Mouse (Mus musculus) forebrain, embryonic 16.5 days (tissue): ENCODE results near the gene Armc5. TPM values are rescaled to one million over a fixed set of nuclear protein-coding genes. Genes with fewer than 3 reads are reported as not detected.

Experiments
- ATAC-seq: fragments of 200-750 bp; cut with Nextera tagmentation; 2 replicates; pipeline ENCODE4 v1.8.0; 2017; ENCODE audit warnings: mild to moderate bottlenecking, moderate library complexity
- H3K27ac ChIP-seq: fragments of 300-500 bp; sonication (generic); 2 replicates; pipeline ENCODE4 v1.5.1; 2014; ENCODE audit warnings: low read length, control low read depth
- H3K27me3 ChIP-seq: fragments of 300-500 bp; sonication (generic); replicated peaks from 2 replicates; pipeline ENCODE4 v1.6.1; 2014; ENCODE audit warnings: low read length; ENCODE audit not compliant: control insufficient read depth, insufficient read depth
- H3K36me3 ChIP-seq: fragments of 300-500 bp; sonication (generic); 2 replicates; pipeline ENCODE4 v1.6.1; 2014; ENCODE audit not compliant: control insufficient read depth, insufficient read depth
- H3K4me1 ChIP-seq: fragments of 300-500 bp; sonication (generic); replicated peaks from 2 replicates; pipeline ENCODE4 v1.6.1; 2014; ENCODE audit warnings: low read length; ENCODE audit not compliant: control insufficient read depth, insufficient read depth
- H3K4me2 ChIP-seq: fragments of 300-500 bp; sonication (generic); 2 replicates; pipeline ENCODE4 v1.6.1; 2014; ENCODE audit warnings: mild to moderate bottlenecking, low read length, control low read depth
- H3K4me3 ChIP-seq: fragments of 300-500 bp; sonication (generic); replicated peaks from 2 replicates; pipeline ENCODE4 v1.5.1; 2014; ENCODE audit warnings: mild to moderate bottlenecking, low read length, control low read depth
- H3K9ac ChIP-seq: fragments of 300-500 bp; sonication (generic); replicated peaks from 2 replicates; pipeline ENCODE4 v1.6.1; 2014; ENCODE audit warnings: low read depth, low read length, control low read depth
- H3K9me3 ChIP-seq: fragments of 300-500 bp; sonication (generic); 2 replicates; pipeline ENCODE4 v1.6.1; 2016; ENCODE audit warnings: low read length; ENCODE audit not compliant: control insufficient read depth
- WGBS: fragments of 180-500 bp; shearing (Covaris S2); extraction: QIAGEN DNeasy Blood & Tissue Kit; methylation state at CpG from one replicate; pipeline ENCODE4 v1.1.7; 2014; 5-methylcytosine and 5-hydroxymethylcytosine counted together
- polyA plus RNA-seq: library from polyadenylated mRNA; unstranded; fragments of >200 nt; fragmentation: Nextera tagmentation; extraction: Ambion mirVana; gene quantifications from 2 replicates; pipeline ENCODE4 v1.2.1, GENCODE M21; 2015

The Armc5 gene
- polyA plus RNA-seq, 1 experiment from 2014 or later: 10.4 TPM

- ATAC-seq: no peak
- Histone ChIP-seq H3K4me2 (no peak overlapping the region), H3K9me3 (no peaks in the 10 kb centered on the region), H3K9ac (no peak overlapping the region), H3K4me3 (no peak overlapping the region), H3K27me3 (no peaks in the 10 kb centered on the region), H3K27ac (no peak overlapping the region), H3K4me1 (no peaks in the 10 kb centered on the region), H3K36me3 (peaks cover 5% of the 10 kb centered on the region)
- WGBS: 94% methylated on average over 8 of the region's 9 CpGs
Measured at GRCm38 (mm10) chr7:128271496-128271895, 34.4 kb downstream of the Armc5 start.

- ATAC-seq: no peak
- Histone ChIP-seq H3K27me3 (no peaks in the 10 kb centered on the region), H3K4me3 (no peak overlapping the region), H3K4me1 (no peaks in the 10 kb centered on the region), H3K4me2 (no peak overlapping the region), H3K9ac (no peak overlapping the region), H3K36me3 (peaks cover 7% of the 10 kb centered on the region), H3K9me3 (no peaks in the 10 kb centered on the region), H3K27ac (no peak overlapping the region)
- 93% methylated on average over 6 of the region's 6 CpGs for WGBS
Measured at GRCm38 (mm10) chr7:128276051-128276450, 38.9 kb downstream of the Armc5 start.

GRCm38 (mm10) chr7:128279750-128280149, 42.6 kb downstream of the Armc5 start:
- ATAC-seq: no peak
- no peak overlapping the region for H3K4me2 ChIP-seq

GRCm38 (mm10) chr7:128281765-128282164, 44.6 kb downstream of the Armc5 start:
- no peaks in the 10 kb centered on the region for H3K9me3 ChIP-seq
- no peak overlapping the region for H3K4me3 ChIP-seq
- 0 out of 2 replicates have a peak, but pooled peaks cover 2% of the 10 kb centered on the region for H3K36me3 ChIP-seq
- H3K4me1 ChIP-seq: no peaks in the 10 kb centered on the region
- 85% methylated on average over 11 of the region's 11 CpGs for WGBS
- ATAC-seq: no peak
- no peak overlapping the region for H3K27ac ChIP-seq
- no peak overlapping the region for H3K4me2 ChIP-seq
- no peak overlapping the region for H3K9ac ChIP-seq
- H3K27me3 ChIP-seq: no peaks in the 10 kb centered on the region

More at GRCm38 (mm10) chr7:128279750-128280149, 42.6 kb downstream of the Armc5 start:
- no peak overlapping the region for H3K4me3 ChIP-seq
- H3K36me3 ChIP-seq: peaks cover 7% of the 10 kb centered on the region
- H3K9ac ChIP-seq: no peak overlapping the region
- no peaks in the 10 kb centered on the region for H3K9me3 ChIP-seq
- H3K27ac ChIP-seq: no peak overlapping the region
- 93% methylated on average over 4 of the region's 4 CpGs for WGBS
- H3K4me1 ChIP-seq: no peaks in the 10 kb centered on the region
- no peaks in the 10 kb centered on the region for H3K27me3 ChIP-seq

GRCm38 (mm10) chr7:128282532-128283244, 45.5 kb downstream of the Armc5 start:
- H3K36me3 ChIP-seq: 0 out of 2 replicates have a peak, but pooled peaks cover 2% of the 10 kb centered on the region
- H3K4me1 ChIP-seq: no peaks in the 10 kb centered on the region
- no peaks in the 10 kb centered on the region for H3K9me3 ChIP-seq
- 7% methylated on average over 7 of the region's 7 CpGs for WGBS
- no peak overlapping the region for H3K4me3 ChIP-seq
- H3K4me2 ChIP-seq: no peak overlapping the region
- no peaks in the 10 kb centered on the region for H3K27me3 ChIP-seq
- ATAC-seq: no peak
- no peak overlapping the region for H3K9ac ChIP-seq
- no peak overlapping the region for H3K27ac ChIP-seq

GRCm38 (mm10) chr7:128284047-128284446, 46.9 kb downstream of the Armc5 start:
- WGBS: 38% methylated on average over 5 of the region's 5 CpGs
- no peak overlapping the region for H3K9ac ChIP-seq
- no peak for ATAC-seq
- H3K27ac ChIP-seq: no peak overlapping the region
- H3K9me3 ChIP-seq: no peaks in the 10 kb centered on the region
- H3K36me3 ChIP-seq: no peaks in the 10 kb centered on the region
- H3K4me3 ChIP-seq: no peak overlapping the region
- H3K4me1 ChIP-seq: no peaks in the 10 kb centered on the region
- H3K27me3 ChIP-seq: no peaks in the 10 kb centered on the region
- no peak overlapping the region for H3K4me2 ChIP-seq

- no peak overlapping the region for H3K4me2 ChIP-seq
- H3K4me1 ChIP-seq: no peaks in the 10 kb centered on the region
- H3K27ac ChIP-seq: no peak overlapping the region
- no peaks in the 10 kb centered on the region for H3K9me3 ChIP-seq
- H3K36me3 ChIP-seq: no peaks in the 10 kb centered on the region
- H3K9ac ChIP-seq: no peak overlapping the region
- no peak overlapping the region for H3K4me3 ChIP-seq
- WGBS: 91% methylated on average over 8 of the region's 8 CpGs
- ATAC-seq: no peak
- H3K27me3 ChIP-seq: no peaks in the 10 kb centered on the region
Measured at GRCm38 (mm10) chr7:128285060-128285459, 47.9 kb downstream of the Armc5 start.

GRCm38 (mm10) chr7:128288923-128289544, 51.9 kb downstream of the Armc5 start:
- Histone ChIP-seq H3K36me3 (no peaks in the 10 kb centered on the region), H3K4me3 (no peak overlapping the region), H3K4me2 (no peak overlapping the region), H3K9ac (no peak overlapping the region), H3K4me1 (no peaks in the 10 kb centered on the region), H3K27ac (no peak overlapping the region), H3K27me3 (no peaks in the 10 kb centered on the region), H3K9me3 (no peaks in the 10 kb centered on the region)
- WGBS: 27% methylated on average over 8 of the region's 9 CpGs
- no peak for ATAC-seq
